Mouse (Mus musculus) right cerebral cortex, adult 18-20 months (tissue): ENCODE results near the gene Zzz3.

Source experiments
- DNase-seq: peaks from one replicate; pipeline ENCODE4 v3.0.0; 2022; ENCODE audit warnings: mixed read lengths

Gene Zzz3

GRCm38 (mm10) chr3:152395350-152396277 lies at the start of gene Zzz3:
Zzz3 (plus strand) TSS chr3:152395473.
- DNase-seq, result peak; percentile 93

- DNase-seq, result peak; percentile 95
Measured at GRCm38 (mm10) chr3:152345732-152346632, 49.3 kb upstream of the Zzz3 start, which contains the start of gene Usp33. Usp33 (plus strand) TSS chr3:152346478.

GRCm38 (mm10) chr3:152346633-152347141 lies 48.6 kb upstream of the Zzz3 start:
- DNase-seq, result peak; percentile 28

DNA sequence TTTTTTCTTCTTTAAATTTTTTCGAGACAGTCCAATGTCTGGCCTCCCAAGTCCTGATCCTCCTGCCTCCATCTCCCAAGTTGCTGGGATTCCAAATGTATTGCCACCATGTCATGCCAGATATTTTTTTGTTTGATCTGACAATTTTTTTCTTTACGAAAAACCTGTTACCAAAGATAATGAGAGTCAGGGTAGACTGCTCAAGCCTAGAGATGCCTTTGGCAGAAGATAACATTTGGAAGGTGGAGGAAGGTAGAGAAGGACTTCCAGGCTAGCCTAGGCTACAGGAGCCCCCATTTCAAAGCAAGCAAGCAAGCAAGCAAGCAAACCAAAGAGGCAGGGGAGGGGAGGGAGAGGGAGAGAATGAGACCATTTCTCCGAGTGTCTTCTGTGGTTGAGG lies 48.0 kb upstream of the Zzz3 start:
- DNase-seq, result no peak

- DNase-seq, result no peak
Measured at GRCm38 (mm10) chr3:152348011-152348830, 47.1 kb upstream of the Zzz3 start.

DNA sequence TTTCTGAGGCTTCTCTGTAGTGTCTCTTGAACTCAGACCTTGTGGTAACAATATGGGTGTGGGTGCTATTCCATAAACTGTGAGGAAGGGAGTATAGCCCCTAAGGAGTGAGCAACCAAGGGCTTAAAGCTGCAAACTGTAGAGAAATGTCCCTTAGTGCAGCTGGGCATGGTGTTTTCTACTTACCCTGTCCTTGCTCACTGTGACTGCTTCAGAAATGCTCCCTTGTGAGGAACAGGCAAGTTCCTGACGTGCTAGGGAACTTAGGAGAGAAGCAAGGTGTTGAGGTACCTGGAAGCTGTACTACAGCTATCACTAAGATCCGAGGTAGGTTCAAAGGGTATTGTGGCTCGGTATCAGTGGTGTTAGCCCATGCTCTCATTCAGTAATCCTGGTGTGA lies 44.8 kb upstream of the Zzz3 start:
- no peak for DNase-seq

- DNase-seq, result no peak
Measured at GRCm38 (mm10) chr3:152350966-152351365, 44.3 kb upstream of the Zzz3 start.

GRCm38 (mm10) chr3:152352289-152352688 lies 43.0 kb upstream of the Zzz3 start:
- DNase-seq, result no peak

GRCm38 (mm10) chr3:152353434-152354177 lies 41.7 kb upstream of the Zzz3 start:
- DNase-seq, result no peak

- no peak for DNase-seq
Measured at GRCm38 (mm10) chr3:152355361-152355760, 39.9 kb upstream of the Zzz3 start.

- DNase-seq, result peak; percentile 19
Measured at GRCm38 (mm10) chr3:152356751-152357150, 38.5 kb upstream of the Zzz3 start.

DNA sequence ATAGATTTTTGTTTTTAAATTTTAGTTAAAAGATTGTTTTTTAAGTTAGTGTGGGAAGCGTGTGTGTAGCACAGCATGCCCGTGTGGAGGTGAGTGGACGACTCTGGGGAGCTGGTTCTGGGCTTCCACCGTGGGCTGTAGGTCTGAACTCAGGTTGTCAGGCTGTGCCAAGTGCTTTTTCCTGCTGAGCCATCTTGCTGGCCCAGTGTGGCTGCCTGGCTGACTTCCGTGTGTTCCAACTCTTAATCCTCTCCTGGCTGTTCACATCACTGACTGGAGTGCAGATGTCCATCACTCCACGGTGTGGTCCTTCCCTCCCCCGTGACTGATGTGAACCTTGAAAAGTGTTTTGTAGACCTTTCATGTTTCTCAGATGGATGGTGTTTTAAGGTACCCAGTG lies 36.1 kb upstream of the Zzz3 start:
- no peak for DNase-seq

- DNase-seq, result no peak
Measured at GRCm38 (mm10) chr3:152364181-152364580, 31.1 kb upstream of the Zzz3 start.

- DNase-seq, result no peak
Measured at GRCm38 (mm10) chr3:152376063-152376462, 19.2 kb upstream of the Zzz3 start.

- no peak for DNase-seq
Measured at GRCm38 (mm10) chr3:152384106-152384505, 11.2 kb upstream of the Zzz3 start.

- DNase-seq, result peak; percentile 94
Measured at GRCm38 (mm10) chr3:152396278-152396987, 1.2 kb downstream of the Zzz3 start.

- no peak for DNase-seq
Measured at GRCm38 (mm10) chr3:152396988-152397314, 1.7 kb downstream of the Zzz3 start.

DNA sequence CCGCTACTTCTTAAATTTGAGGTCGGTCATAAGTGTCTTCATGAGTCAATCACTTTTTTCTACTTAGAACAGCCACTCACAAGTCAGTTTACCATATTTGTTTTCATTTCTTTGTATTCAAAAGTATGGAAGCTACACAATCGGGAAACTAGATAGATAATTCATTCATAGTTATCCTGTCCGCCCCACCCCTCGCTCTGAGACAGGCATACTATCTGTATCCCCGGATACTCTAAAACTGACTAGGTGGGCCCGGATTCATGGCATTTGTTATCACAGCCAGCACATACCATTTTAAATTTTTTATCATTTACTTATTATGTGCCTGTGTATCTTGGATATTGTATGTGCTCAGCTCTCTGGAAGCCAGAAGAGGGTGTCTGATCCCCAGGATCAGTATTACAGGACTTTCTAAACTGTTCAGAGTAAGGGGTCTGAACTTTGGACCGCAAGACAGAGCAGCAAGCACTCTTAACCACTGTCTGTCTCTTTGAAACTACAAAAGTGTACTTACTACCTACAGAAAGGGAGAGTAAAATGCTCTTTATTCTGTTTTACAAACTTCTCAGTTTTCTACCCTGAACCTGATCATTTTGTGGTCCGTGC lies 2.2 kb downstream of the Zzz3 start:
- DNase-seq, result no peak

DNA sequence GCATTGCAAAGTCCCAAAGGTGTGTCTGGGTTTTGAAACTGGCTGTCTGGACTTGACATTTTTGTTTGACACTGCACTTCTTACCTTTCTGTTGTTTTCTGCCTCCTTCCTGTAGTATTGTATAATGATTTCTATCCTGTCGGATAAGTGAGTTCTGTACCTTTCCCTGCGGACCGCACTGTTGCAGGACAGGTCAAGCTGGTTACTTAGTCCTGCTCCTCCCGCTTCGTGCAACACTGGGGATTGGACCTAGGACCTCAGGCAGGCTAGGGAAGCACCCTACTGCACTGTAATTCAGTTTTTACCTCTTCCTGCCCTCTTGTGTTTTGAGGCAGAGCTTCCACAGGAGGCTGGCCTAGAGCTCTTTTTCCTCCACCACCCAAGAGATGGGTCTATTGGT lies 5.2 kb downstream of the Zzz3 start:
- DNase-seq, result no peak

DNA sequence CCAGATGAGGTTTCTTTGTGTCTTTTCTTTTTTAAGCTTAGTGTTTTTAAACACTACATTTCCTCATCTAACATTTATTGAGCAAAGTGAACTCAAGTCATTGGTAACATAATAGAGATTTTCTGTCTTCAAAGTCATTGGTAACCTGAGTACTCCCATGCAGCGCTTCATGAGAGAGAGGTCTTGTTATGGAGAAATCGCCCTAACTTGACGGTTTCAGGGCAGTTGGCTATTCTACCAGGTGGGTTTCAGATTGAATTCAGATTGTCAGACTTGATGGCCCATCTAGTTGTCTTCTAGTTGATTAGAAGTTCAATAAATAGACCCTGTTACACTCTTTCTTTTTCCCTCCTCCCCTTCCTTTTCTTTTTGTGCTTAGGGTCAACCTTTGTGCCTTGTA lies 5.6 kb downstream of the Zzz3 start:
- no peak for DNase-seq
